Mouse (Mus musculus) liver, embryonic 14.5 days (tissue): ENCODE results near the gene Plpp2.

ENCODE experiments used
- CTCF ChIP-seq: IDR thresholded peaks from 2 replicates; pipeline ENCODE4 v1.5.1; 2016; ENCODE audit warnings: antibody characterized with exemption, low read depth, control low read depth
- EP300 ChIP-seq: IDR thresholded peaks from 2 replicates; pipeline ENCODE4 v1.6.1; 2016; ENCODE audit warnings: antibody characterized with exemption, low read depth

GRCm38 (mm10) chr10:79530721-79531120, 2.9 kb downstream of the Plpp2 start:
- TF ChIP-seq CTCF: no peak
- no peak for TF ChIP-seq EP300
